Mouse (Mus musculus) limb, embryonic 14.5 days (tissue): ENCODE data around the gene Arhgap8. TPM values are rescaled to one million over a fixed set of nuclear protein-coding genes. Genes with fewer than 3 reads are reported as not detected.

Source experiments
- ATAC-seq: fragments of 200-750 bp; cut with Nextera tagmentation; 2 replicates; pipeline ENCODE4 v1.8.0; 2017; ENCODE audit warnings: low read depth, moderate number of reproducible peaks, moderate TSS enrichment; ENCODE audit not compliant: low FRiP score
- DNase-seq: peaks from one replicate; pipeline ENCODE4 v3.0.0-alpha.2; 2015; ENCODE audit warnings: low spot score
- H3K27ac ChIP-seq: fragments of 300-500 bp; sonication (generic); replicated peaks from 2 replicates; pipeline ENCODE4 v1.5.1; 2014; ENCODE audit warnings: low read depth, mild to moderate bottlenecking, low read length, moderate library complexity, mixed read lengths
- H3K27me3 ChIP-seq: fragments of 300-500 bp; sonication (generic); 2 replicates; pipeline ENCODE4 v1.6.1; 2014; ENCODE audit warnings: low read length, mixed read lengths; ENCODE audit not compliant: control insufficient read depth, insufficient read depth
- H3K36me3 ChIP-seq: fragments of 300-500 bp; sonication (generic); 2 replicates; pipeline ENCODE4 v1.6.1; 2014; ENCODE audit warnings: mild to moderate bottlenecking, low read length, moderate library complexity, mixed read lengths; ENCODE audit not compliant: control insufficient read depth, insufficient read depth
- H3K4me1 ChIP-seq: fragments of 300-500 bp; sonication (generic); 2 replicates; pipeline ENCODE4 v1.6.1; 2014; ENCODE audit warnings: antibody characterized with exemption, low read length, mixed read lengths; ENCODE audit not compliant: control insufficient read depth, insufficient read depth
- H3K4me2 ChIP-seq: fragments of 300-500 bp; sonication (generic); replicated peaks from 2 replicates; pipeline ENCODE4 v1.6.1; 2014; ENCODE audit warnings: low read depth, mild to moderate bottlenecking, low read length, moderate library complexity; ENCODE audit not compliant: severe bottlenecking
- H3K4me3 ChIP-seq: fragments of 300-500 bp; sonication (generic); replicated peaks from 2 replicates; pipeline ENCODE4 v1.5.1; 2014; ENCODE audit warnings: low read length
- H3K9ac ChIP-seq: fragments of 300-500 bp; sonication (generic); 2 replicates; pipeline ENCODE4 v1.6.1; 2014; ENCODE audit warnings: mild to moderate bottlenecking, low read depth, low read length, moderate library complexity; ENCODE audit not compliant: severe bottlenecking
- H3K9me3 ChIP-seq: fragments of 300-500 bp; sonication (generic); 2 replicates; pipeline ENCODE4 v1.6.1; 2016; ENCODE audit warnings: low read length; ENCODE audit not compliant: control insufficient read depth
- POLR2A ChIP-seq: fragments of 200-500 bp; IDR thresholded peaks from 2 replicates; pipeline ENCODE4 v1.8.0; 2012; ENCODE audit warnings: inconsistent platforms, mild to moderate bottlenecking, moderate library complexity, borderline replicate concordance; ENCODE audit not compliant: insufficient read depth, insufficient read length; ENCODE audit errors: extremely low read depth
- WGBS: fragments of 180-500 bp; shearing (Covaris S2); extraction: QIAGEN DNeasy Blood & Tissue Kit; methylation state at CpG from one replicate; pipeline ENCODE4 v1.1.7; 2014; 5-methylcytosine and 5-hydroxymethylcytosine counted together
- polyA plus RNA-seq, 2 experiments: library from polyadenylated mRNA; depleted of rRNA in 1 of 2; stranded (reverse) in 1 of 2; unstranded in 1 of 2; fragments of >200 nt; fragmentation: Nextera tagmentation in 1 of 2; extraction: Ambion mirVana in 1 of 2; gene quantifications; 2 replicates each; pipeline versions ENCODE4 v1.2.1 to v1.2.3; 2012 to 2014

Gene Arhgap8
- polyA plus RNA-seq, 2 experiments, result 5.4 to 8.2 TPM

GRCm38 (mm10) chr15:84775421-84776174 is 55.7 kb downstream of the Arhgap8 start:
- Histone ChIP-seq H3K27me3 (no peaks in the 10 kb centered on the region), H3K4me2 (no peak overlapping the region), H3K4me3 (no peak overlapping the region), H3K36me3 (no peaks in the 10 kb centered on the region), H3K9me3 (no peaks in the 10 kb centered on the region), H3K27ac (no peak overlapping the region), H3K9ac (no peak overlapping the region), H3K4me1 (no peaks in the 10 kb centered on the region)
- no peak for TF ChIP-seq POLR2A
- 41% methylated on average over 20 of the region's 20 CpGs for WGBS
- no peak; the same call in 1 of the 2 replicates for ATAC-seq
- DNase-seq, result peak; percentile 36

DNA sequence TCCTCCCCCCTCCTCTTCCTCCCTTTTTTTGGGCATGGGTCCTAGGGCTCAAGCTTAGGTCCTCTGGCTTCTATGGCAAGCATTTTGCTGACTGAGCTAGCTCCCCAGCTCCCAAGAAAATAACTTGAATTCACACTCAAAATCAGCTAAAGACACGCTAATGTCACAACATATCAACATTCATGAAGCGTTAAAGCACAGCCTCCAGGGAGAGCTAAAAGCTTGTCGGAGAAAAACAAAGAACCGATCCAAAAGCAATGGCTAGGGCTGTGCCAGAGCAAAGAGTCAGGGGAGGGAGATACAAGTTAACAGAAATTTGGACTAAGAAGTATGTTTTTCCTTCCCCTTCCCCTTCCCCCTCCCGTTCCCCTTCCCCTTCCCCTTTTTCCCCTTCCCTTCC is 58.7 kb downstream of the Arhgap8 start:
- H3K9ac ChIP-seq, result no peak overlapping the region
- ATAC-seq, result no peak
- WGBS, result 53% methylated on average over 5 of the region's 5 CpGs

GRCm38 (mm10) chr15:84784812-84785211 is 65.0 kb downstream of the Arhgap8 start:
- H3K4me2 ChIP-seq, result no peak overlapping the region
- ATAC-seq, result no peak
- no peaks in the 10 kb centered on the region for H3K4me1 ChIP-seq
- no peak for DNase-seq
- no peaks in the 10 kb centered on the region for H3K36me3 ChIP-seq
- 94% methylated on average over 16 of the region's 16 CpGs for WGBS
- no peak overlapping the region for H3K9ac ChIP-seq
- no peak for TF ChIP-seq POLR2A
- H3K4me3 ChIP-seq, result no peak overlapping the region
- H3K27me3 ChIP-seq, result no peaks in the 10 kb centered on the region
- H3K9me3 ChIP-seq, result no peaks in the 10 kb centered on the region
- H3K27ac ChIP-seq, result no peak overlapping the region

More for the DNA sequence above, 58.7 kb downstream of the Arhgap8 start:
- Histone ChIP-seq H3K36me3 (no peaks in the 10 kb centered on the region), H3K4me1 (no peaks in the 10 kb centered on the region), H3K9me3 (no peaks in the 10 kb centered on the region), H3K4me2 (no peak overlapping the region), H3K27ac (no peak overlapping the region), H3K4me3 (no peak overlapping the region), H3K27me3 (no peaks in the 10 kb centered on the region)
- DNase-seq, result no peak
- no peak for TF ChIP-seq POLR2A

DNA sequence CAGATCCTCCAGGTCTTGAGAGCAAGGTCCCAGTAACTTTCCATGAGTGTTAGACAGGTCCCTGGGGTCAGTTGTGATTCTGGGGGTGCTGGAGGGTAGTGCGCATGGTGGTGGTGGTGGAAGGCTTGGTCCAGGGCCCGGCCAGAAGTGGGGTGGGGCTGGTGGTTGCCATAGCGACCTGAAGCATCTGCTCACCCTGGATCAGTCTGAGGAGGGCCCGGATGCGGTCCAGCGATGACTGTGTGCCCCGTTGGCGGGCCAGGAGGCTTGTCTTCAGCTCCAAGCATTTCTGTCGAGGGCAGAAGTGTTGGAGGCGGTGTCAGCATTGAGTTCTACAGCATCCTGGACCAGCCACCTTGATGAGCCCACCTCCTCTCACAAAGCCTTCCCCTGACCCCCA is 67.3 kb downstream of the Arhgap8 start:
- Histone ChIP-seq H3K9ac (no peak overlapping the region), H3K4me3 (no peak overlapping the region), H3K4me2 (no peak overlapping the region), H3K27ac (no peak overlapping the region), H3K9me3 (no peaks in the 10 kb centered on the region), H3K27me3 (no peaks in the 10 kb centered on the region), H3K36me3 (no peaks in the 10 kb centered on the region), H3K4me1 (no peaks in the 10 kb centered on the region)
- 88% methylated on average over 10 of the region's 10 CpGs for WGBS
- ATAC-seq, result no peak
- no peak for DNase-seq
- TF ChIP-seq POLR2A, result no peak

DNA sequence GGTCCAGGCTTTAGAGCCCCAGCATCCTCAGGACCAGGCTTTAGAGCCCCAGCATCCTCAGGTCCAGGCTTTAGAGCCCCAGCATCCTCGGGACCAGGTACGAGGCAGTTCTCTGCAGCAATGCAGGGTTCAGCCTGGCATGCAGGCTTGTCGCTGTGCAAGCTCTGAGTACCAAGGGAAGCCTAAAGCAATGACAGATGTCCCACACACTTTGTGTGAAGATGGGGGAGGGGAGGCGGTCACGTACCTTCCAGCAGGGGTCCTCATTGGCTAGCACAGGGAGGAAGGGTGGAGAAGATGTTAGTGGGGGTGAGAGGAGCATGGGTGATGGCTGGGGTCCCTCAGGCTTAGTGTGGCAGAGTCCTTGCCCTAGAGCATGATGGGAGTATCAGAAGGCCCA is 73.8 kb downstream of the Arhgap8 start:
- ATAC-seq (no peak), DNase-seq (no peak)
- WGBS, result 71% methylated on average over 5 of the region's 5 CpGs
- Histone ChIP-seq H3K4me2 (no peak overlapping the region), H3K36me3 (0 out of 2 replicates have a peak, but pooled peaks cover 4% of the 10 kb centered on the region), H3K27me3 (no peaks in the 10 kb centered on the region), H3K4me3 (no peak overlapping the region), H3K9ac (no peak overlapping the region), H3K4me1 (no peaks in the 10 kb centered on the region), H3K27ac (no peak overlapping the region), H3K9me3 (no peaks in the 10 kb centered on the region)
- TF ChIP-seq POLR2A, result no peak
